Mouse (Mus musculus) myocyte (in vitro differentiated cells): ENCODE measurements at regions not wholly inside any gene's neighbourhood (a gene's known extent, or its start where the extent isn't known, plus 50 kb on each side); places are given as distances from the start of the nearest gene placed in this dataset.

Source experiments
- H3K27me3 ChIP-seq: one replicate; pipeline ENCODE4 v1.6.1; 2011; ENCODE audit not compliant: control insufficient read depth, insufficient read depth, insufficient read length
- H3K36me3 ChIP-seq: one replicate; pipeline ENCODE4 v1.6.1; 2011; ENCODE audit not compliant: control insufficient read depth, insufficient read depth
- H3K4me2 ChIP-seq: one replicate; pipeline ENCODE4 v1.6.1; 2011; ENCODE audit warnings: low read depth, control low read depth
- H3K4me3 ChIP-seq: one replicate; pipeline ENCODE4 v1.5.1; 2011; ENCODE audit warnings: mild to moderate bottlenecking, control low read depth, moderate library complexity
- H3K79me2 ChIP-seq: one replicate; pipeline ENCODE4 v1.6.1; 2011; ENCODE audit not compliant: control insufficient read depth, insufficient read depth
- H3ac ChIP-seq: one replicate; pipeline ENCODE4 v1.6.1; 2011; ENCODE audit not compliant: control insufficient read depth, insufficient read length
- CEBPB ChIP-seq: IDR thresholded peaks from 2 replicates; pipeline ENCODE4 v1.6.1; 2011; ENCODE audit warnings: mild to moderate bottlenecking, moderate library complexity; ENCODE audit not compliant: poor library complexity, insufficient read depth, severe bottlenecking
- E2F4 ChIP-seq: IDR thresholded peaks from one replicate; pipeline ENCODE4 v1.6.1; 2011; ENCODE audit warnings: mild to moderate bottlenecking, control low read depth, moderate library complexity; ENCODE audit not compliant: insufficient read depth
- MAX ChIP-seq: IDR thresholded peaks from one replicate; pipeline ENCODE4 v1.6.1; 2011; ENCODE audit warnings: low read depth, mild to moderate bottlenecking, control low read depth
- MYOD1 ChIP-seq, 3 experiments: IDR thresholded peaks; one replicate each; pipeline ENCODE4 v1.6.1; 2011; ENCODE audit warnings: control low read depth in 2 of 3, low read depth in 2 of 3, mild to moderate bottlenecking in 2 of 3, moderate library complexity in 1 of 3; ENCODE audit not compliant: insufficient read length in 2 of 3, control insufficient read depth in 1 of 3
- MYOG ChIP-seq, 3 experiments: IDR thresholded peaks; one replicate each; pipeline ENCODE4 v1.6.1; 2011; ENCODE audit warnings: control low read depth in 2 of 3, low read depth in 2 of 3, mild to moderate bottlenecking in 2 of 3; ENCODE audit not compliant: insufficient read length in 2 of 3, control insufficient read depth in 1 of 3, insufficient read depth in 1 of 3
- POLR2A ChIP-seq: IDR thresholded peaks from one replicate; pipeline ENCODE4 v1.6.1; 2011; ENCODE audit warnings: low read depth, mild to moderate bottlenecking, control low read depth, moderate library complexity; ENCODE audit not compliant: insufficient read length
- POLR2AphosphoS2 ChIP-seq: IDR thresholded peaks from one replicate; pipeline ENCODE4 v1.6.1; 2011; ENCODE audit warnings: low read depth, control low read depth; ENCODE audit not compliant: insufficient read length
- REST ChIP-seq: IDR thresholded peaks from one replicate; pipeline ENCODE4 v1.6.1; 2011; ENCODE audit warnings: mild to moderate bottlenecking, control low read depth, moderate library complexity; ENCODE audit not compliant: insufficient read depth, insufficient read length
- SRF ChIP-seq: IDR thresholded peaks from one replicate; pipeline ENCODE4 v1.6.1; 2011; ENCODE audit warnings: low read depth; ENCODE audit not compliant: control insufficient read depth, insufficient read length
- TCF12 ChIP-seq: IDR thresholded peaks from one replicate; pipeline ENCODE4 v1.6.1; 2011; ENCODE audit warnings: mild to moderate bottlenecking, control low read depth; ENCODE audit not compliant: poor library complexity, insufficient read depth, severe bottlenecking
- TCF3 ChIP-seq: IDR thresholded peaks from one replicate; pipeline ENCODE4 v1.6.1; 2011; ENCODE audit warnings: low read depth, control low read depth; ENCODE audit not compliant: insufficient read length
- USF1 ChIP-seq: IDR thresholded peaks from one replicate; pipeline ENCODE4 v1.6.1; 2011; ENCODE audit warnings: low read depth, mild to moderate bottlenecking, control low read depth, moderate library complexity

DNA sequence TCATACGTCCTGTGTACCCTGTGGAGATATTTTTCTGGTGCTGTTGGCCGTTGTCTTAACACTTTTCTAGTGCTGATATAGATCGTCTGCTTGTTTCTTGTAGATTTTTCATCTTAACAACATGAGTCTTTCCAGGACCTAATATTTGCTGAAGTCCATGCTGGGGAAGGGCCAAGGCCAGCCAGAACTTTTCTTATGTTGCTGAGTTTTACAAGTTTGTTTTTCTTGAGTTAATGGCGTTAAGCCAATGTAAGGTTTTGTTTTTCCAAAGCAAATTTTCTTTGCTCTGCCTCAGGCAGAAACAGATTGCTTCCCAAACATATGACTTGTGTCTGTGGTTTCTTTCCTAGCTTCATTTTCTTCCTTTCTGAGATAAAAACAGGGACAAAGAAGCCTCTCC is 78.6 kb upstream of the Bnip2 start:
- no peak overlapping the region for H3K4me2 ChIP-seq
- H3ac ChIP-seq = no peak overlapping the region

DNA sequence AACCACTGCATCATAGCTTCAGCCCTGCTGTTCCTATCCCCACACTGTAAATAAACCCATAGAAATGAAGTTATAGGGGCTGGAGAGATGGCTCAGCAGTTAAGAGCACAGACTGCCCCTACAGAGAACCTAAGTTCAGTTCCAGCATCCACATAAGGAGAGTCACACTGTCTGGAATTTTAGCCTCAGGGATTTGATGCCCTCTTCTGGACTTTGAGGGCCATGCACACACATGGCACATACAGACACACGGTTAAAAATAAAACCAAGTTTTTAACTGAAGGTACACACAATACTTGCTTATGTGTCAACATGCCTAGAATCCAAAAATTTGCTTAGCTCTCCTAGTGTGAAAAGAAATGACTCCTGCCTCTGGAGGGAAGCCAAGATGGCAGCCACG is 61.1 kb upstream of the Bnip2 start:
- Histone ChIP-seq H3K4me3 (no peak overlapping the region), H3K27me3 (peaks cover 5% of the 10 kb centered on the region), H3K36me3 (no peaks in the 10 kb centered on the region), H3K4me2 (no peak overlapping the region), H3ac (no peak overlapping the region), H3K79me2 (no peaks in the 10 kb centered on the region)
- TF ChIP-seq SRF (no peak), CEBPB (no peak), POLR2A (no peak), MYOG (IDR thresholded peaks at IDR 0.05; ENCODE audit: control insufficient read depth in 1 of 3, insufficient read depth in 1 of 3, insufficient read length in 2 of 3, low read depth in 2 of 3) (no peak), TCF12 (no peak)

More for the DNA sequence above, 78.6 kb upstream of the Bnip2 start:
- H3K4me3 ChIP-seq = no peak overlapping the region
- peaks cover 21% of the 10 kb centered on the region for H3K27me3 ChIP-seq
- no peaks in the 10 kb centered on the region for H3K36me3 ChIP-seq
- no peak for TF ChIP-seq TCF3
- TF ChIP-seq CEBPB = no peak
- TF ChIP-seq MYOD1 (IDR thresholded peaks at IDR 0.05; ENCODE audit: control insufficient read depth in 1 of 3, insufficient read length in 2 of 3, low read depth in 2 of 3) = no peak
- no peak for TF ChIP-seq USF1
- TF ChIP-seq MAX = no peak
- TF ChIP-seq REST = no peak
- TF ChIP-seq E2F4 = no peak
- no peak for TF ChIP-seq SRF
- TF ChIP-seq MYOG (IDR thresholded peaks at IDR 0.05; ENCODE audit: control insufficient read depth in 1 of 3, insufficient read depth in 1 of 3, insufficient read length in 2 of 3, low read depth in 2 of 3) = no peak
- no peak for TF ChIP-seq POLR2AphosphoS2
- no peaks in the 10 kb centered on the region for H3K79me2 ChIP-seq

DNA sequence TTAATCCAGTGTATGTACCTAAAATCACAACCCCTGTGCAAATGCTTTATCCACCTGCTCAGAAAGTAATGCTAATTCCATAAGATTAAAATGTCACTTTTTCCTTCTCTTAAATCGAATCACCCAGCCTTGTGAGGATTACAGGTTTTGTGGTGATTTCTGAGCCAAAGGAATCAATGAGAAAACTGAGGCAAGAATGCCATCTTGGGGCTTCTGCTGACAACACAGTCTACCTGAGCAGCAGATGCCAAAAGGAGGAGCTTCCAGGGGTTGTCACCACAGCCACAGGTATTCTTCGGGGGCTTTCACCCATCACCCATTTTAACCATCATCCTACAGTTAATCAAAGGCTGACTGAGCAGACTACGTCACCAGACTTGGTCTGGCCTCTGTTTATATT is 51.4 kb upstream of the Bnip2 start:
- peaks cover 31% of the 10 kb centered on the region for H3K27me3 ChIP-seq
- H3K36me3 ChIP-seq = no peaks in the 10 kb centered on the region
- H3K4me3 ChIP-seq = no peak overlapping the region
- H3ac ChIP-seq = no peak overlapping the region
- no peak for TF ChIP-seq MYOG (IDR thresholded peaks at IDR 0.05; ENCODE audit: control insufficient read depth in 1 of 3, insufficient read depth in 1 of 3, insufficient read length in 2 of 3, low read depth in 2 of 3)
- TF ChIP-seq USF1 = no peak
- TF ChIP-seq SRF = no peak
- no peak for TF ChIP-seq E2F4
- no peak for TF ChIP-seq POLR2A
- H3K79me2 ChIP-seq = no peaks in the 10 kb centered on the region
- no peak overlapping the region for H3K4me2 ChIP-seq
